Mouse (Mus musculus) megakaryocyte, embryonic 14.5 days (primary cell): ENCODE measurements around the gene Ganc. TPM values are rescaled to one million over a fixed set of nuclear protein-coding genes. Genes with fewer than 3 reads are reported as not detected.

ENCODE experiments used
- H3K27me3 ChIP-seq: replicated peaks from 2 replicates; pipeline ENCODE3; 2012; ENCODE audit warnings: inconsistent platforms
- H3K36me3 ChIP-seq: replicated peaks from 2 replicates; pipeline ENCODE3; 2012; ENCODE audit warnings: low read length, inconsistent platforms, mixed read lengths
- H3K4me1 ChIP-seq: 2 replicates; pipeline ENCODE4 v1.6.1; 2012; ENCODE audit warnings: inconsistent platforms
- H3K4me3 ChIP-seq: replicated peaks from 2 replicates; pipeline ENCODE3; 2012; ENCODE audit warnings: moderate library complexity, mild to moderate bottlenecking, inconsistent platforms
- H3K9me3 ChIP-seq: 2 replicates; pipeline ENCODE4 v1.6.1; 2012; ENCODE audit warnings: inconsistent platforms
- FLI1 ChIP-seq: IDR thresholded peaks from 2 replicates; pipeline ENCODE4 v1.6.1; 2012; ENCODE audit warnings: low read length, inconsistent platforms, mixed read lengths
- GATA1 ChIP-seq: IDR thresholded peaks from 3 replicates; pipeline ENCODE4 v1.6.1; 2012; ENCODE audit warnings: mixed read lengths, low read length, inconsistent platforms, borderline replicate concordance
- polyA plus RNA-seq: library from polyadenylated mRNA; stranded (reverse); fragments of >175 nt; gene quantifications from 2 replicates; pipeline ENCODE4 v1.2.3, GENCODE M21; 2012; ENCODE audit warnings: low replicate concordance; ENCODE audit not compliant: insufficient read depth

The Ganc gene
- polyA plus RNA-seq, result 0.86 TPM in 1 of 2 replicates, not detected in the other

DNA sequence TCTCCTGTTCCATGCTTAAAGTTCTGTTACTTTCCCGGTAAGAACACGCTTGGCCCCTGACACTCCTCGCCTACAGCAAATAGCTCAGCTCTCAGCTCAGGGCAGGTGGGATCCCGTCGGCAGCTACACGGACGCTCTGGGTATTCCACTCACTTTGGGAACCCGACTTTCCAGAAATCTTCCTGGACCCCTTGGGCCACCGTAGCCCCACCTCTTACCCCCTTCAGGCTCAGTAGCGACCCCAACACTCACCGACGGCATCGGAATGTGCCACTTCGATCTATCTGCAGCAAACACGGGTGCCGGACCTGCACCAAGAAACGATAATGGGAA, at the start of gene Ganc:
Ganc (plus strand) TSS at position 244 of the 333 bp plus-strand sequence.
- Histone ChIP-seq H3K4me1 (peaks cover 26% of the 10 kb centered on the region), H3K4me3 (peak within 1 kb of the TSS; percentile 96), H3K9me3 (no peaks in the 10 kb centered on the region), H3K36me3 (peaks cover 29% of the 10 kb centered on the region), H3K27me3 (no peaks in the 10 kb centered on the region)
- no peak for TF ChIP-seq GATA1
- TF ChIP-seq FLI1, result no peak

DNA sequence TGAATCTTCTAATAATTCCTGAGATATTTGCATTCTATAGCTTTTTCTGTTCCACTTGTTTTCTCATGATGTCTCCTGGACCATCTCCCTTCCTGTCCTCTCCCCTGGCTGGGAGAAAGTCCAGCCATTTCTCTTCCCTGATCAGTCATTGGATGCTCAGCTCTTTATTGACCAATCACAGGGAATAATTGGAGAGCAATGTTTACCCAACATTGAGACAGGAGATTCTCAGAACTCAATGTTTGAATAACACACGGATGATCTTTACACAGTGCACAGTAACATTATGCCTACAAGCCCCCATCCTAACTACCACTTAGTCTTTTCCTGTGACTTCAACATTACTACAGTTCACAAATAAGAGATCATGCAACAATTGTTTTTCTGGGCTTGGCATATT, 43.3 kb upstream of the Ganc start:
- Histone ChIP-seq H3K36me3 (peaks cover 82% of the 10 kb centered on the region), H3K4me3 (no peak overlapping the region), H3K9me3 (no peaks in the 10 kb centered on the region), H3K27me3 (no peaks in the 10 kb centered on the region), H3K4me1 (no peaks in the 10 kb centered on the region)
- TF ChIP-seq GATA1, result no peak
- no peak for TF ChIP-seq FLI1

DNA sequence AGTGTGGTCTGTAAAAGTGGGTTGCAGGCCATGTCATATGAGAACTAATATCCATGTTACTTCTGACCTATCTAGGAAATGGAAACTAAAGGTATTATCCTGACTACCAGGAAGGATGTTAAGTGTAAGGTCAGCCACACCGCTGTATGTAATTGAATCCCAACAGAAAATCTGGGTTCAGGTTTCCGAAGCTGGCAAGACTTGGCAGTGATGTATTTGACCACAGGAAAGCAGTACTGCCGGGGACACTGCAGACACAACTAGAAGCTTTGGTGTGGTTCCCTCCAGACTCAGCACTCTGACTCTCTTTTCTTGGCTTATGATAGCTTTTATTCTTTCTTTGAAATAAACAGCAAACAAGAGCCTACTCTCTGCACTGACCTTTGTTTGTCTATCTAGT, 37.2 kb upstream of the Ganc start:
- TF ChIP-seq GATA1 (no peak), FLI1 (no peak)
- H3K4me3 ChIP-seq, result no peak overlapping the region
- no peaks in the 10 kb centered on the region for H3K4me1 ChIP-seq
- no peaks in the 10 kb centered on the region for H3K27me3 ChIP-seq
- no peaks in the 10 kb centered on the region for H3K9me3 ChIP-seq
- peaks cover 87% of the 10 kb centered on the region for H3K36me3 ChIP-seq

DNA sequence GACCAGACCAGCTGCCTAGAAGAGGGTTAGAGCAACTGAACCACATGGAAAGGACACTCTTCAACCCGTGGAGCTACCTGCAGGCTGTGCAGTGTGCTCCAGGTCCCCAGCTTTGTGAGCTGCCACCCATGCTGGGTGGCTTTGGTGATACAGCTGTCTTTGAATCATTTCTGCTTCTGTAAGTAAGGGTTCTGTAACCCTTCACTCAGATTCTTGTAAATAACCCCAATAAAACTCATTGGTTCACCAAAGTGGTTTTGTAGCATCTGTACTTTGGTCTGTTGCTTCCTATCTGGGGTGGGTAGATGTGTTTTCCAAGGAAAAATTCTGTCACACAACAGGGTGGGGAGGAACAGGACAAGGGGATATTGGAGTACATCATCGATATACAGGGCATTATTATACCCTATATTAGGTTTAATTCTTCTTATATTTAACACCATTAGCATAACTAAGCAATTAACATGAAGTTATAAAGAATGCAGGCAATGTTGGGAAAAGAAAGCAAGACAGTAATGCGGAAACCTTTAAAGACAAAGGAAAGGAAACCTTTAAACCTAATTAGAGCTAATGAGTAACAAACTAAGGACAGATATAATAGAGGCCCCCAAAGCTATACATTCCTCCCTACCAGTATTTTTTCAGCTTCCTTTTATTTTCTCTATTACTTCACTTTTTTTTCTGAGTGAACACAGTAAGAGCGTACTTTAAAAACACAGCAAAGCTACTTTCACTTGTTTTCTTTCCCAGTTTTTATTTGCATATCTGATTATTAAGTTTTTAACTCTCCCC, 36.1 kb upstream of the Ganc start:
- H3K36me3 ChIP-seq, result peaks cover 86% of the 10 kb centered on the region
- TF ChIP-seq FLI1 (no peak), GATA1 (no peak)

DNA sequence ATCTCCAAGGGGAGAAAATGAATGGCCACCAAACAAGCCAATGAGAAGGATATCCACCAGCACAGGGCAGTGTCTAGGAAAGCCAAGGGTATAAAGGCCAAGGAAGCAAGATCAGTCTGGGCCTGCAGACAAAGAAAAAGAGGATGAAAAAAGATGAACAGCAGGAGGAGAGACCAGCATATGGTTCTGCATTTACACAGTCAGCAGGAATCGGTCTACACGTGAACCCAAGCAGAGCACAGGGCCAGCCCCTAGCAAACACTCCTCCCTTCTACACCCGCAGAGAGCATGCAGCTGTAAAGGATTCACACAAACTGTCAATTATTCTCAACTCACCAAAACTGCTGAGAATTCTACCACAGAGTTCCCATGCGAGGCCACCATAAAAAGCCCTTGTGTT, 29.8 kb upstream of the Ganc start:
- Histone ChIP-seq H3K36me3 (peaks cover 91% of the 10 kb centered on the region), H3K27me3 (no peaks in the 10 kb centered on the region), H3K9me3 (no peaks in the 10 kb centered on the region), H3K4me1 (peaks cover 9% of the 10 kb centered on the region), H3K4me3 (no peak overlapping the region)
- no peak for TF ChIP-seq FLI1
- TF ChIP-seq GATA1, result no peak

More for the DNA sequence above, 36.1 kb upstream of the Ganc start:
- no peaks in the 10 kb centered on the region for H3K27me3 ChIP-seq
- no peaks in the 10 kb centered on the region for H3K4me1 ChIP-seq
- H3K4me3 ChIP-seq, result no peak overlapping the region
- H3K9me3 ChIP-seq, result no peaks in the 10 kb centered on the region

DNA sequence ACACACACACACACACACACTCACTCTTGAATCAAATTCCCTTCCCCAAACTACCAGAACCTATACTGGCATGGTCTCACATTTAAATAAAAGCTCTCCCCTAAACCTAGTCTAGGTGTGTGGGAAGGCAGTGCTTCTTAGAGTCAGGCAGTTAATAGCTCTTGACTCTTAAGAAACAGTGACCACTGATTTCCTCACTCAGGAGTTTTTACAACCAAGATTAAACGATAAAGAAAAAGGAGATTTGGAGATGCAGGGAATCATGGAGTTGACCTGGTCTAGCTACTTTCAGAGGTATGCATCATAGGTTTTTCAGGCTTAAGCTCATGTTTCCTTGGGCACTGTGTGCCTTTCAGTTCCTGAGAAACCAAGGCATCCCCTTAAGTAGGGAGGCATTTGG, 17.4 kb upstream of the Ganc start:
- Histone ChIP-seq H3K4me3 (no peak overlapping the region), H3K4me1 (peaks cover 9% of the 10 kb centered on the region), H3K36me3 (peaks cover 97% of the 10 kb centered on the region), H3K9me3 (no peaks in the 10 kb centered on the region), H3K27me3 (no peaks in the 10 kb centered on the region)
- TF ChIP-seq GATA1 (no peak), FLI1 (no peak)

DNA sequence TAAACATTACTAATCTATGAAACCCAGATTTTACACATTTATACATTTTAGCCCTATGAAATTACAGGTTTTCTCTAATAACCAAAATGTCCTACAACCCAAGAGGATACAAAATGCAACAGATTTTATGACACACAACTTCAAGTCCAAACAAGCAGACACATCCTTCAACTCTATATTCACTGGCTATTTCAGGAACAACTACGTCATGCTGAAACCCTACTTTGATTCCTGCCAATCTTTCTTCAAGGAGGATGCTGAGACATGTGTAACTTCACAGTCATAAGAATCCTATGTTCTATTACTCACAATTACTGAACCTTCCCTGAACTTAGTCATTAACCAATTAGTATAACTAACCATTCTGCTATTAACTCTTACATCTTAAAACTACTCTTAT, 16.4 kb upstream of the Ganc start:
- H3K4me1 ChIP-seq, result peaks cover 9% of the 10 kb centered on the region
- H3K4me3 ChIP-seq, result no peak overlapping the region
- no peaks in the 10 kb centered on the region for H3K9me3 ChIP-seq
- no peaks in the 10 kb centered on the region for H3K27me3 ChIP-seq
- TF ChIP-seq GATA1, result no peak
- TF ChIP-seq FLI1, result no peak
- H3K36me3 ChIP-seq, result peaks cover 95% of the 10 kb centered on the region

DNA sequence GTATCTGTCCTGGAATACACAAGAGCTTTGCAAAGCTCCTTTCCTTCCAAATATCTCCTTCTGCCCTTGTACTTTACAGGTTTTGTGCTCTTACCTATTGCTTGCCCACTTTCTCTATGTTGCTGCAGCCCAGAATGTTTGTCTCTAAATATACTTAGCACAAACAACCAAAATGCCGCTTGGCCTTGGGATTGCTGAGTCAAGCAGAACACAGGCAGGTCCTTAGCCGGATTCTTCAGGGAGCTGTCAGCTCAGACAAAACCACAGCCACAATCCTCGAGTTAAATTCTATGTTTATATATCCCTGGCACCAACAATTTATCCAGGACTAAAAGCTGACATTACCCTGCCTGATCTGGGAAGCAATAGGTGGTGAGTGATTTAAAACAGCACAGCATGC, 14.3 kb upstream of the Ganc start:
- no peak overlapping the region for H3K4me3 ChIP-seq
- TF ChIP-seq GATA1, result no peak
- TF ChIP-seq FLI1, result no peak
- peaks cover 95% of the 10 kb centered on the region for H3K36me3 ChIP-seq
- peaks cover 9% of the 10 kb centered on the region for H3K4me1 ChIP-seq
- H3K9me3 ChIP-seq, result no peaks in the 10 kb centered on the region
- H3K27me3 ChIP-seq, result no peaks in the 10 kb centered on the region

DNA sequence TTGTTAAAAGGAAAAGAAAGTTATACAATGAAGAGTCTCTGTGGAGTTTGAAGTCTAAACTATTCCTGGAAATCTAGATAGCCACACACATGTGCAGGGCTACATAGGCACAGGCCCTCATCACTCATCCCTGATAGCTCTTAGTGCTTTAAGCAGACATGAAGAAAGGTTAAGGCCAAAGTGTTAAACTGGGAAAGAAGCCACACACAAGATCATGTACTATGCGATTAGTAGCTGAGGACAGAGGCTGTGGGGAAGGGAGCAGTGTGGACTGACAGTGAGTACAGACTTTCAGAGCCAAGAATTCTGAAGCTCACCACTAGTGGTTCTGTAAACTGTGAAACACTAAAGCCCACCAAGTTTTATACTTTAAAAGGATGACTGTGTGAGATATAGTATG, 12.8 kb upstream of the Ganc start:
- no peak for TF ChIP-seq FLI1
- Histone ChIP-seq H3K4me3 (no peak overlapping the region), H3K4me1 (peaks cover 9% of the 10 kb centered on the region), H3K27me3 (no peaks in the 10 kb centered on the region), H3K9me3 (no peaks in the 10 kb centered on the region), H3K36me3 (peaks cover 95% of the 10 kb centered on the region)

DNA sequence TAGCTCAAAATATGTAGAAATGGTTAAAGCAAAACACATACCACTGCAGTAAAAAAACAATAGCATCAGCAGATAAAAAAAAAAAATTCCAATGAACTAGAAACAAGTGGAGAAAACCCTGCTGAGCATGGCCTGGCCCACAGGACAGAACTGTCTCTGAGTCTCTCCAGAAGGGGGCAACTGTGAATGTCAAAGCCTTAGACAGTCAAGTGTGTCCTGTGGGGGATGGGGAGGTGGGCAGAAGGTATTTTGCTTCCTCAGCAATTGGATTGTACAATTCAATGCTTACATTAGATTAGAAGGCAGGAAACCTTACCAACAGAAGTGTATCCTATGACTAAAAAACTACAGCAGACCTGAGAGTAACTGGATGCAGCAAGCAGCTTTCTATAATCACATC, 11.3 kb upstream of the Ganc start:
- H3K9me3 ChIP-seq, result no peaks in the 10 kb centered on the region
- H3K36me3 ChIP-seq, result peaks cover 97% of the 10 kb centered on the region
- H3K4me3 ChIP-seq, result no peak overlapping the region
- H3K4me1 ChIP-seq, result peaks cover 9% of the 10 kb centered on the region
- H3K27me3 ChIP-seq, result no peaks in the 10 kb centered on the region
- TF ChIP-seq FLI1, result no peak
- no peak for TF ChIP-seq GATA1

DNA sequence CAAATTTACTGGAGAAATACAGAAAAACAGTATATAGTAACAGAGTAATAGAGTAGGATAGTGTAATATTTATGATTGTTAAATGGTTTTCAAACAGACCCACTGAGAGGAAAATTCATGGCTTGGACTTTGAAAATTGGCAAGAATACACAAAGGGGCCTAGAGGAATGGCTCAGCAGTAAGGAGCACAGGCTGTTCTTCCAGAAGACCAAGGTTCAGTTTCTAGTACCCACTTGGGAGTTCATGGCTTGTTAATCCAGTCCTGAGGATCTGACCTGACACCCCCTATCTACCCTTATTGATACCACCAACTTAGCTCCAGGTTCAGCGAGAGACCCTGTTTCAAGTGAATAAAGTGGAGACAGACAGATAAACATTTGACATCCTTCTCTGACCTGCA, 5.7 kb upstream of the Ganc start:
- H3K36me3 ChIP-seq, result peaks cover 78% of the 10 kb centered on the region
- no peaks in the 10 kb centered on the region for H3K9me3 ChIP-seq
- H3K27me3 ChIP-seq, result no peaks in the 10 kb centered on the region
- no peak overlapping the region for H3K4me3 ChIP-seq
- no peak for TF ChIP-seq FLI1
- TF ChIP-seq GATA1, result no peak
- peaks cover 18% of the 10 kb centered on the region for H3K4me1 ChIP-seq
